Mouse (Mus musculus): ENCODE measurements around the gene Sdccag8.
"Not testable (repeated sequence)": the region's sequence is repeated elsewhere in the genome, so short reads cannot be mapped to it uniquely, and the experiment has no call there.

Sdccag8 gene

GRCm38 (mm10) chr1:176877756-176878155, 63.3 kb downstream of the Sdccag8 start:
- DNase-seq (ENCODE audit: low read depth, low spot score) = no peak

- DNase-seq (ENCODE audit: low read depth, low spot score) = no peak
These were observed 64.5 kb downstream of the Sdccag8 start for GRCm38 (mm10) chr1:176879005-176879404.

- DNase-seq (ENCODE audit: low read depth, low spot score) = no peak
These were observed 65.2 kb downstream of the Sdccag8 start for GRCm38 (mm10) chr1:176879614-176880013.

- no peak for DNase-seq (ENCODE audit: low read depth, low spot score)
These were observed 65.6 kb downstream of the Sdccag8 start for GRCm38 (mm10) chr1:176880101-176880500.

- DNase-seq (ENCODE audit: low read depth, low spot score) = no peak
These were observed 66.5 kb downstream of the Sdccag8 start for GRCm38 (mm10) chr1:176880943-176881342.

GRCm38 (mm10) chr1:176885207-176885933, 70.9 kb downstream of the Sdccag8 start:
- no peak for DNase-seq (ENCODE audit: low read depth, low spot score)

- DNase-seq (ENCODE audit: low read depth, low spot score) = no peak
These were observed 71.5 kb downstream of the Sdccag8 start for GRCm38 (mm10) chr1:176886002-176886401.

- no peak for DNase-seq (ENCODE audit: low read depth, low spot score)
These were observed 89.3 kb downstream of the Sdccag8 start for GRCm38 (mm10) chr1:176903741-176904140.

- no peak for DNase-seq (ENCODE audit: low read depth, low spot score)
These were observed 101.5 kb downstream of the Sdccag8 start for GRCm38 (mm10) chr1:176915946-176916345.

- no peak for DNase-seq (ENCODE audit: low read depth, low spot score)
These were observed 105.0 kb downstream of the Sdccag8 start for GRCm38 (mm10) chr1:176919486-176919885.

GRCm38 (mm10) chr1:176922842-176923241, 108.4 kb downstream of the Sdccag8 start:
- no peak for DNase-seq (ENCODE audit: low read depth, low spot score)

GRCm38 (mm10) chr1:176926009-176926408, 111.5 kb downstream of the Sdccag8 start:
- no peak for DNase-seq (ENCODE audit: low read depth, low spot score)

GRCm38 (mm10) chr1:176927312-176927711, 112.9 kb downstream of the Sdccag8 start:
- no peak for DNase-seq (ENCODE audit: low read depth, low spot score)

- no peak for DNase-seq (ENCODE audit: low read depth, low spot score)
These were observed 115.2 kb downstream of the Sdccag8 start for GRCm38 (mm10) chr1:176929710-176930109.

- DNase-seq (ENCODE audit: low read depth, low spot score) = no peak
These were observed 116.1 kb downstream of the Sdccag8 start for GRCm38 (mm10) chr1:176930574-176930973.

- no peak for DNase-seq (ENCODE audit: low read depth, low spot score)
These were observed 116.6 kb downstream of the Sdccag8 start for GRCm38 (mm10) chr1:176930981-176931500.

GRCm38 (mm10) chr1:176931511-176931910, 117.1 kb downstream of the Sdccag8 start:
- no peak for DNase-seq (ENCODE audit: low read depth, low spot score)

- DNase-seq (ENCODE audit: low read depth, low spot score) = no peak
These were observed 118.0 kb downstream of the Sdccag8 start for GRCm38 (mm10) chr1:176932320-176932950.

GRCm38 (mm10) chr1:176933319-176933718, 118.9 kb downstream of the Sdccag8 start:
- DNase-seq (ENCODE audit: low read depth, low spot score) = no peak

GRCm38 (mm10) chr1:176934043-176934762, 119.7 kb downstream of the Sdccag8 start:
- no peak for DNase-seq (ENCODE audit: low read depth, low spot score)

GRCm38 (mm10) chr1:176939901-176940341, 125.5 kb downstream of the Sdccag8 start:
- DNase-seq (ENCODE audit: low read depth, low spot score) = no peak

- DNase-seq (ENCODE audit: low read depth, low spot score) = not testable (repeated sequence)
These were observed 127.0 kb downstream of the Sdccag8 start for GRCm38 (mm10) chr1:176941286-176941990.

Measured in embryo, embryonic 11.5 days (tissue).